In genomic region chr11:80289701-80290445, GRCm38 (mm10) we compare ENCODE assay signal across 8 mouse cellular contexts. TPM values are rescaled to one million over a fixed set of nuclear protein-coding genes. Genes with fewer than 3 reads are reported as not detected.
DNase-seq lines count a peak whose midpoint lies in the region; ATAC-seq lines count a peak whose summit lies in the region.

No protein-coding gene starts in this region.

- peak; percentile 66 for DNase-seq in ES-CJ7 (ENCODE audit: low read depth, low spot score)
- DNase-seq in cerebellum, adult 18-20 months, result peak; percentile 27 to 44
- peak; percentile 36 to 48 for DNase-seq in frontal cortex, postnatal 25 days (ENCODE audit: low spot score in 2 of 2)
- peak; percentile 53 to 75 for DNase-seq in left cerebral cortex, adult 9 months (ENCODE audit: low spot score in 2 of 2)
- DNase-seq in right cerebral cortex, postnatal 36 days (ENCODE audit: low spot score in 2 of 2), result peak; percentile 62 to 73
- no peak for DNase-seq in gastrocnemius, adult 18-20 months (ENCODE audit: low spot score)

- ATAC-seq in inflammation-experienced regulatory T-cells, adult 6 months, result peak; percentile 50
- ATAC-seq in megakaryocyte, adult 5-6 weeks (ENCODE audit: poor library complexity, severe bottlenecking), result peak; percentile 24

RNA-seq across cellular contexts. Expression of gene Rhbdl3, which starts 10.8 kb away (rescaled TPM):
- under 1 TPM; 0.40 to 0.78 (median 0.44) TPM for polyA plus RNA-seq in inflammation-experienced regulatory T-cells, adult 6 months (2017; shearing (Covaris generic))
- 0.11 and 1.5 TPM in 2 replicates for total RNA-seq in megakaryocyte, adult 5-6 weeks (2015)
- 0.11 TPM in 1 of 2 replicates, not detected in the other for total RNA-seq in megakaryocyte, adult 5-6 weeks (2017)
- total RNA-seq in gastrocnemius, adult 18-20 months (2021), result 1 to 10 TPM; 4.2 to 5.1 TPM
